Mouse (Mus musculus): ENCODE data around the gene Dock9. TPM values are rescaled to one million over a fixed set of nuclear protein-coding genes. Genes with fewer than 3 reads are reported as not detected.

Dock9 gene
- polyA plus RNA-seq, 1 experiment: not detected

DNA sequence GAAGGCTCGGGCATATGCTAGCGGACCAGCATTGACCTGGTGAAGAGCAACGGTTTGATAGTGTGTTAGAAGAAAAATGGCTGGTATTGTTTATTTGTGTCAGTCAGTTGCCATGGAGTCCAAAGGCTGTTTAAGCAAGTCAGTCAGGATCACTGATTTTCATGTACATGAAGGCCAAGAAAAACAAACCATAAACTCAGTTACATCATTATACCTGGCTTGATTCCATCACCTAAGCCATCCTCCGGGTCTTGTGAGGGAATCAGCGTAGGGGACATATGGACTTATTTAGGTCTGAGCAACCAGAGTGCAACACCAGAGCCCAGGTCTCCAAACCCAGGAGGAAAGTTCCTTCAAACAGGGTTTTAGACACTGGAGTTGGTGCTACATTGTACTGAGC is 251.0 kb downstream of the Dock9 start:
- TF ChIP-seq CTCF (IDR thresholded peaks at IDR 0.05; ENCODE audit: insufficient read depth, low read depth, low read length) (no peak), POLR2A (IDR thresholded peaks at IDR 0.05; ENCODE audit: insufficient read depth, low read depth, low read length) (no peak)
- 90% methylated on average over 5 of the region's 5 CpGs for WGBS
- Histone ChIP-seq H3K4me1 (ENCODE audit: control insufficient read depth, insufficient read depth, low read length) (no peaks in the 10 kb centered on the region), H3K4me3 (ENCODE audit: insufficient read depth, low read depth, low read length) (no peak overlapping the region), H3K27ac (ENCODE audit: insufficient read depth, low read depth, low read length) (no peak overlapping the region)

DNA sequence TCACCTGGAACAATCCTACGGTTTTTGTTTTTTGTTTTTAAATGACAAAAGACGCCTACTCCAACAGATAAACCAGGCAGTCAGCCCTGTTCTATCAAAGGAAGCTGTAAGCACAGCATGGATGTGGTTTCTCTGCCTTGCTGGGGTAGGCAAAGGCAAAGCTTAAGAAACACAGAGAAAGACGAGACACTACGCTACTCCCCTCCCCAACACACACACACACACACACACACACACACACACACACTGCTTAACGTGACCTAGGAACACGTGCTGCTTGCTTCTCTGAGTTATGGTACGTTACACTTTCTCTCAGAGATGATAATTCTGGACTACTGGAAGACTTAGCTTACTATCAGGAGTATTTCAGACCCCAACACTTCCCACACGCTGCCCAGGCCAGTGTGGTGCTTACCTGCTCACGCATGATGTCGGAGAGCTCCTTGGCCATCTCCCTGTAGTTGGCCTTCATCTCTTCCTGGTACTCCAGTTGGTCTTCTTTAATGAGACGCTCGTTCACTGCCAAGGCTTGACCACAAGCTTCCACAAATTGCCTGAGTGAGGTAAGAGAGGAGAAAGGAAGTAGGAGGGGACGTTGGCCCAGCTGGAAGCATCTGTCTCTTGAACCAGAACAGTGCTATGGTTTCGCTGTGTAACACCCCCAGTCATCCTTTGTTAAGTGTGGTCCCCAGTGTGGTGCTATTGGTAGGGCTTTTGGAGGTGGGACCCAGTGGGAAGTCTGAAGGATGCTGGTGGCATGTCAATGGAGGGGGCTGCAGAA is 251.9 kb downstream of the Dock9 start:
- no peak overlapping the region for H3K27ac ChIP-seq (ENCODE audit: insufficient read depth, low read depth, low read length)
- H3K4me3 ChIP-seq (ENCODE audit: insufficient read depth, low read depth, low read length): no peak overlapping the region
- no peaks in the 10 kb centered on the region for H3K4me1 ChIP-seq (ENCODE audit: control insufficient read depth, insufficient read depth, low read length)
- WGBS: 87% methylated on average over 14 of the region's 14 CpGs
- TF ChIP-seq POLR2A (IDR thresholded peaks at IDR 0.05; ENCODE audit: insufficient read depth, low read depth, low read length) (no peak), CTCF (IDR thresholded peaks at IDR 0.05; ENCODE audit: insufficient read depth, low read depth, low read length) (no peak)

GRCm38 (mm10) chr14:121541262-121541661 is 256.4 kb downstream of the Dock9 start:
- Histone ChIP-seq H3K4me3 (ENCODE audit: insufficient read depth, low read depth, low read length) (no peak overlapping the region), H3K27ac (ENCODE audit: insufficient read depth, low read depth, low read length) (no peak overlapping the region), H3K4me1 (ENCODE audit: control insufficient read depth, insufficient read depth, low read length) (no peaks in the 10 kb centered on the region)
- TF ChIP-seq POLR2A (IDR thresholded peaks at IDR 0.05; ENCODE audit: insufficient read depth, low read depth, low read length) (no peak), CTCF (IDR thresholded peaks at IDR 0.05; ENCODE audit: insufficient read depth, low read depth, low read length) (no peak)
- 73% methylated on average over 7 of the region's 7 CpGs for WGBS

GRCm38 (mm10) chr14:121534501-121534900 is 263.1 kb downstream of the Dock9 start:
- WGBS: 91% methylated on average over 3 of the region's 3 CpGs
- no peak overlapping the region for H3K4me3 ChIP-seq (ENCODE audit: insufficient read depth, low read depth, low read length)
- no peak for TF ChIP-seq POLR2A (IDR thresholded peaks at IDR 0.05; ENCODE audit: insufficient read depth, low read depth, low read length)
- TF ChIP-seq CTCF (IDR thresholded peaks at IDR 0.05; ENCODE audit: insufficient read depth, low read depth, low read length): no peak
- no peak overlapping the region for H3K27ac ChIP-seq (ENCODE audit: insufficient read depth, low read depth, low read length)
- no peaks in the 10 kb centered on the region for H3K4me1 ChIP-seq (ENCODE audit: control insufficient read depth, insufficient read depth, low read length)

GRCm38 (mm10) chr14:121530853-121531252 is 266.8 kb downstream of the Dock9 start:
- H3K4me1 ChIP-seq (ENCODE audit: control insufficient read depth, insufficient read depth, low read length): no peaks in the 10 kb centered on the region
- no peak overlapping the region for H3K27ac ChIP-seq (ENCODE audit: insufficient read depth, low read depth, low read length)
- TF ChIP-seq CTCF (IDR thresholded peaks at IDR 0.05; ENCODE audit: insufficient read depth, low read depth, low read length) (no peak), POLR2A (IDR thresholded peaks at IDR 0.05; ENCODE audit: insufficient read depth, low read depth, low read length) (no peak)
- H3K4me3 ChIP-seq (ENCODE audit: insufficient read depth, low read depth, low read length): no peak overlapping the region
- WGBS: 93% methylated on average over 9 of the region's 9 CpGs

- Histone ChIP-seq H3K4me3 (ENCODE audit: insufficient read depth, low read depth, low read length) (no peak overlapping the region), H3K4me1 (ENCODE audit: control insufficient read depth, insufficient read depth, low read length) (no peaks in the 10 kb centered on the region), H3K27ac (ENCODE audit: insufficient read depth, low read depth, low read length) (no peak overlapping the region)
- WGBS: 93% methylated on average over 3 of the region's 3 CpGs
- no peak for TF ChIP-seq CTCF (IDR thresholded peaks at IDR 0.05; ENCODE audit: insufficient read depth, low read depth, low read length)
- no peak for TF ChIP-seq POLR2A (IDR thresholded peaks at IDR 0.05; ENCODE audit: insufficient read depth, low read depth, low read length)
Observed at GRCm38 (mm10) chr14:121527883-121528282, 269.8 kb downstream of the Dock9 start.

GRCm38 (mm10) chr14:121527201-121527600 is 270.4 kb downstream of the Dock9 start:
- Histone ChIP-seq H3K4me3 (ENCODE audit: insufficient read depth, low read depth, low read length) (no peak overlapping the region), H3K27ac (ENCODE audit: insufficient read depth, low read depth, low read length) (no peak overlapping the region), H3K4me1 (ENCODE audit: control insufficient read depth, insufficient read depth, low read length) (no peaks in the 10 kb centered on the region)
- WGBS: 89% methylated on average over 1 of the region's 1 CpGs
- TF ChIP-seq POLR2A (IDR thresholded peaks at IDR 0.05; ENCODE audit: insufficient read depth, low read depth, low read length) (no peak), CTCF (IDR thresholded peaks at IDR 0.05; ENCODE audit: insufficient read depth, low read depth, low read length) (no peak)

DNA sequence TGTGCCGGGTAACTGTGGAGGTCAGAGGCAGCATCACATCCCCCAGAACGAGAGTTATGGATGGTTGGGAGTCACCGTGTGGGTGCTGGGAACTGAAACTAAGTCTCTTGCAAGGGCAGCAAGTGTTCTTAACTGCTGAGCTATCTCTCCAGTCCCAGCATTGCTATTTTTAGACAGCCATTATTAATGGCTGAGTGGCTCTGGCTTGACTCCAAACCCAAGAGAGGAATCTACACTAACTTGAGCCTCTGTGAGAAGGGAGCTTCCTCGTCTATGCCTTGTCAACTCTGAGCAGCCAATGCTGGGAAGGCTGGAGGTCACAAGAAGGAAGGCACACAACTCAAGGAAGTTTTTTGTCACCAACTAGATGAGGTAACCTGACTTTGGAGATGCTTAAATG is 275.9 kb downstream of the Dock9 start:
- WGBS: 38% methylated on average over 4 of the region's 4 CpGs
- H3K27ac ChIP-seq (ENCODE audit: insufficient read depth, low read depth, low read length): no peak overlapping the region
- H3K4me3 ChIP-seq (ENCODE audit: insufficient read depth, low read depth, low read length): no peak overlapping the region
- peaks cover 6% of the 10 kb centered on the region for H3K4me1 ChIP-seq (ENCODE audit: control insufficient read depth, insufficient read depth, low read length)
- TF ChIP-seq POLR2A (IDR thresholded peaks at IDR 0.05; ENCODE audit: insufficient read depth, low read depth, low read length): no peak
- no peak for TF ChIP-seq CTCF (IDR thresholded peaks at IDR 0.05; ENCODE audit: insufficient read depth, low read depth, low read length)

GRCm38 (mm10) chr14:121516881-121517280 is 280.8 kb downstream of the Dock9 start:
- Histone ChIP-seq H3K4me1 (ENCODE audit: control insufficient read depth, insufficient read depth, low read length) (peaks cover 6% of the 10 kb centered on the region), H3K27ac (ENCODE audit: insufficient read depth, low read depth, low read length) (no peak overlapping the region), H3K4me3 (ENCODE audit: insufficient read depth, low read depth, low read length) (no peak overlapping the region)
- TF ChIP-seq POLR2A (IDR thresholded peaks at IDR 0.05; ENCODE audit: insufficient read depth, low read depth, low read length) (no peak), CTCF (IDR thresholded peaks at IDR 0.05; ENCODE audit: insufficient read depth, low read depth, low read length) (no peak)
- WGBS: 91% methylated on average over 5 of the region's 5 CpGs

Measured in olfactory bulb, adult 2 months (tissue).